Mouse (Mus musculus) kidney, embryonic 16.5 days (tissue): Measurements from ENCODE around the gene Slc25a28. TPM values are rescaled to one million over a fixed set of nuclear protein-coding genes. Genes with fewer than 3 reads are reported as not detected.

ENCODE experiments used
- ATAC-seq: fragments of 200-750 bp; cut with Nextera tagmentation; 2 replicates; pipeline ENCODE4 v1.8.0; 2017; ENCODE audit warnings: moderate TSS enrichment; ENCODE audit not compliant: low FRiP score, low TSS enrichment
- H3K27ac ChIP-seq: fragments of 300-500 bp; sonication (generic); 2 replicates; pipeline ENCODE4 v1.5.1; 2014; ENCODE audit warnings: low read length
- H3K27me3 ChIP-seq: fragments of 300-500 bp; sonication (generic); 2 replicates; pipeline ENCODE4 v1.6.1; 2014; ENCODE audit warnings: low read length, control low read depth, mixed read lengths; ENCODE audit not compliant: insufficient read depth
- H3K36me3 ChIP-seq: fragments of 300-500 bp; sonication (generic); 2 replicates; pipeline ENCODE4 v1.6.1; 2014; ENCODE audit warnings: low read length, control low read depth, mixed read lengths; ENCODE audit not compliant: insufficient read depth
- H3K4me1 ChIP-seq: fragments of 300-500 bp; sonication (generic); 2 replicates; pipeline ENCODE4 v1.6.1; 2014; ENCODE audit warnings: low read length, control low read depth, mixed read lengths; ENCODE audit not compliant: insufficient read depth
- H3K4me2 ChIP-seq: fragments of 300-500 bp; sonication (generic); replicated peaks from 2 replicates; pipeline ENCODE4 v1.6.1; 2014; ENCODE audit warnings: low read depth, low read length
- H3K4me3 ChIP-seq: fragments of 300-500 bp; sonication (generic); 2 replicates; pipeline ENCODE4 v1.5.1; 2014; ENCODE audit warnings: mild to moderate bottlenecking, low read length
- H3K9ac ChIP-seq: fragments of 300-500 bp; sonication (generic); replicated peaks from 2 replicates; pipeline ENCODE4 v1.6.1; 2014; ENCODE audit warnings: low read length
- H3K9me3 ChIP-seq: fragments of 300-500 bp; sonication (generic); 2 replicates; pipeline ENCODE4 v1.6.1; 2016; ENCODE audit warnings: low read length, control low read depth
- WGBS: fragments of 180-500 bp; shearing (Covaris S2); extraction: QIAGEN DNeasy Blood & Tissue Kit; methylation state at CpG from one replicate; pipeline ENCODE4 v1.1.7; 2014; 5-methylcytosine and 5-hydroxymethylcytosine counted together
- microRNA-seq: library from miRNA; unstranded; fragments of <30 nt; microRNA quantifications from one replicate; pipeline ENCODE4, GENCODE M21; 2016
- polyA plus RNA-seq: library from polyadenylated mRNA; unstranded; fragments of >200 nt; fragmentation: Nextera tagmentation; extraction: Ambion mirVana; gene quantifications from 2 replicates; pipeline ENCODE4 v1.2.1, GENCODE M21; 2015

Slc25a28 gene
- polyA plus RNA-seq, 1 experiment from 2014 or later, result 15.5 TPM

DNA sequence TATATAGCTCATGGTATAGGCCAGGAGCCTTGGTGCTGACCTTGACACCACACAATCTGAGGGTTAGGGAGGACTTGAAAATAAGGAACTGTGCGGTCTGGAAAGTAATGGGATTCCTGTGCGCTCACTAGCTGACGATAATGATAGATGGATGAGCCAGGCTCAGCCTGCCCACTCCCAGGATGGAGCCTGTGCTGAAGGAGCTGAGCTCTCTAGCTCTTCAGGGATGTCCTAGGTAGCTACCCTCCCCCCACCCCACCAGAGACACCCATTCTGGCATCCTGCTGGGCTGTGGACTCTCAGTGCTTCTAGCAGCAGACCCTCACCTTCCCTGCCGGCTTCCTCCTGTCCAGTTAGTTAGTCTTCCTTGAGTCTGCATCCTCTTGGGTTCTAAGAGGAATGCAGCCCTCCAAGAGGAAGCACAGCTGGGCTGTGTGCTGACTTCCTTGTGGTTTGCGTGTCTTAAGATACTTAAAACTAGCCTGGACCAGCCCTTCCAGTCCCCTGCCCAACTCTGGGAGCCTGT lies 56.1 kb downstream of the Slc25a28 start:
- Histone ChIP-seq H3K27me3 (peaks cover 98% of the 10 kb centered on the region), H3K27ac (no peak overlapping the region), H3K4me3 (no peak overlapping the region), H3K9ac (no peak overlapping the region), H3K36me3 (no peaks in the 10 kb centered on the region), H3K9me3 (no peaks in the 10 kb centered on the region), H3K4me1 (peaks cover 17% of the 10 kb centered on the region), H3K4me2 (no peak overlapping the region)
- WGBS, result 2% methylated on average over 5 of the region's 5 CpGs
- no peak for ATAC-seq

DNA sequence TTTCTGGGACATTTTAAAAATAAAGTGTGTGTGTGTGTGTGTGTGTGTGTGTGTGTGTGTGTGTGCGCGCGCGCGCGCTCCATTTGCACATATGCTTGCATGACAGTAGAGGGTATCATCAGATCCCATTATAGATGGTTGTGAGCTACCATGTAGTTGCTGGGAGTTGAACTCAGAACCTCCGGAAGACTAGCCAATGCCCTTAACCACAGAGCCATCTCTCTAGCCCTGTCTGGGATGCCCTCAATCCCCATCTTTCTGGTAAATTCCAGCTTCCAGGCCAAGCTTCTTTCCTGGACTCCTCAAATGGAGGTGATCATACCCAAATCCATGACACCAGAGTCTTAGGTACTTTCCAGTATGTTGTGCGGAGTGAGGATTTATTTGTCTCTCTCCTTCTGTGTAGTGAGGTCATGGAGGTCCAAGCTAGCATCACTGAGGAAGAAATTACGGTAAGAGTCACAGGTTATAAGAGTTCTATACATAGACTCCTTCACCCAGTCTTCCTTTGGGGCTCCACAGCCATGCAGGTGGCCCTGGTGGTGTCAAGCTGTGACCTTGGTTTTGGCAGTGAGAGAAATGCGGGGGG lies 56.8 kb downstream of the Slc25a28 start:
- no peak overlapping the region for H3K4me3 ChIP-seq
- no peaks in the 10 kb centered on the region for H3K9me3 ChIP-seq
- no peak overlapping the region for H3K9ac ChIP-seq
- ATAC-seq, result no peak
- no peaks in the 10 kb centered on the region for H3K36me3 ChIP-seq
- no peak overlapping the region for H3K27ac ChIP-seq
- peaks cover 98% of the 10 kb centered on the region for H3K27me3 ChIP-seq
- H3K4me2 ChIP-seq, result no peak overlapping the region
- WGBS, result 33% methylated on average over 10 of the region's 10 CpGs
- H3K4me1 ChIP-seq, result peaks cover 17% of the 10 kb centered on the region

DNA sequence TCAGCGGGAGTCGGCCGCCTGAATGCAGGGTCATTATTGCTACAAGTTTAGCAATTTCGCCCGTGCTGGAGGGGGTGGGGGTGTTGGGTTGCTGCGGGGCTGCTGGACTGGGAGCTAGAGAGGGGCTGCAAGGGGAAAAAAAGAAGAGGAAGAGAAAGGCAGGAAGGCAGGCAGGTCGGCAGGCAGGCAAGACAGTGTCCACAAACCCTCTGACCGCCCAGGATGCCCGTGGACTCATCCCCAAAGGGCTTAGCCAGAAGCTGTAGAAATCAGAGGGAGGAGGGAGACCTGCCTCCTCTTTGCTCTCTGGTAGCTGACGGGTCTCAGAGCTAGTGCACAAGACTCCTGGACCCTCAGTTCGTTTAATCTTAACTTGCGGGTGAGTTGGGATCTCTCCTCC lies 57.8 kb downstream of the Slc25a28 start:
- Histone ChIP-seq H3K9me3 (no peaks in the 10 kb centered on the region), H3K27ac (no peak overlapping the region), H3K36me3 (no peaks in the 10 kb centered on the region), H3K9ac (no peak overlapping the region), H3K4me1 (peaks cover 23% of the 10 kb centered on the region), H3K4me3 (no peak overlapping the region), H3K27me3 (peaks cover 98% of the 10 kb centered on the region), H3K4me2 (no peak overlapping the region)
- WGBS, result 1% methylated on average over 8 of the region's 12 CpGs
- no peak for ATAC-seq

DNA sequence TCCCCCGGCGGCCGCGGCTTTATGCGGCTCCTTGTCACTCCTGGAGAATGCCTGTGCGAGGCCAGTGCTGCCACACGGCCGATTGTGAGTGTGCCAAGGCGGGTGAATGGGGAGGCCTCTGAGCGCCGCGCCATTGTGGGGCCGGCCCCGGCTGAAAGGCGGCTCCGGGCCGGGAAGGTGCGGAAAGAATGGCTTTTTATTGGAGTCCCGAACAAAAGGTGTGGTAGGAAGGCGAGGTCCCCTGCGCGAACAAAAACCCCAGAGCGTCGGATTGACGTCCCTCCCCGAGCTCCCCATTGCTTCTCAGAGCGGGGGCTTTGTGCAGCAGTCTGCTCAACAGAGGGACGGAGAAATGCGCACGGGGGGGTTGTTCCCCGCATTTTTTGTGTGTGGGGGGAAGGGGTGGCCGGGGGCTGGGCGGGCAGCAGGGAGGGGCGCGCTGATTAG lies 58.2 kb downstream of the Slc25a28 start:
- peak overlapping the region; percentile 32 for H3K4me3 ChIP-seq
- no peak overlapping the region for H3K9ac ChIP-seq
- 2% methylated on average over 34 of the region's 35 CpGs for WGBS
- H3K4me2 ChIP-seq, result peak overlapping the region; percentile 25; the same call in 1 of the 2 replicates
- no peaks in the 10 kb centered on the region for H3K36me3 ChIP-seq
- H3K27me3 ChIP-seq, result peaks cover 98% of the 10 kb centered on the region
- H3K27ac ChIP-seq, result no peak overlapping the region
- no peak for ATAC-seq
- H3K4me1 ChIP-seq, result peaks cover 23% of the 10 kb centered on the region
- H3K9me3 ChIP-seq, result no peaks in the 10 kb centered on the region

DNA sequence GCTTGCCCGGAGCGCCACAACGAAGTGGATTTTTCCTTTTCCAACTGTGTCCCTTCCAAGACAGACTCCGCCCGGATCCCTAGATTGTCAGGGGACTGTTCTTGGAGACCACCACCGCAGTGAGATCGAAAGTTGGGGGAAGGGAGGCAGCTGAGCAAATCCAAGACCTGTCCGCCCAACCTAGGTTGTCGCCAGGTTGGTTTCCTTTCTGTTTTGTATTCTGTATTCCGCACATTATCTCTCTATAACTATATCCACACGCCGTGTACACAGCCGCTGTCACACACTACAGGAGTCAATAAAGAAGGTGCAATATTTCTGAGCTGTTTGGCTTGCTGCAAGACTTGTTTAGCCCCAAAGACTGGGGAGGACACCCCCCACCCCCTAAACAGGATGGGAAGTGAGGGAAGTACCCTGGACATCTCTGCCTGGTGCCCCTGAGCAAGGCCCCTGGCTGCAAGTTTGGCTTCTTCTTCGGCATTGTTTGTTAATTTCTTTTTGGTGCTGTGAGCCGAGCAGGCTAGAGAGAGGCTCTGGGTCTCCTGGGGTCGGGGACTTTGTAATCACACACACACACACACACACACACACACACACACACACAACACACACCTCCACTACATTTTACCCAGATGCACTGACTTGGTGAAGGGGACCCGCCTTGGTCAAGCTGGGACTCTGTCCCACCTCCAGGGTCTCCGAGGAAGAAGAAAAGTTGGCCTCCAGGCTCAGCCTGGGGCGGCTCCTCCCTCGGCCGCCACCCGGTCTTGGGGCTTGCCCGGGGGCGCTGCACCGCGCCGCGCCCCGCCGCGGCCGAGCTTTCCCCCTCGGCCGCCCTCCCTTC lies 58.9 kb downstream of the Slc25a28 start:
- peaks cover 98% of the 10 kb centered on the region for H3K27me3 ChIP-seq
- no peaks in the 10 kb centered on the region for H3K36me3 ChIP-seq
- H3K4me2 ChIP-seq, result peak overlapping the region; percentile 25; the same call in 1 of the 2 replicates
- H3K27ac ChIP-seq, result no peak overlapping the region
- H3K4me1 ChIP-seq, result peaks cover 23% of the 10 kb centered on the region
- no peak for ATAC-seq
- H3K9me3 ChIP-seq, result no peaks in the 10 kb centered on the region
- H3K9ac ChIP-seq, result no peak overlapping the region
- 1% methylated on average over 33 of the region's 34 CpGs for WGBS
- peak overlapping the region; percentile 32 for H3K4me3 ChIP-seq

DNA sequence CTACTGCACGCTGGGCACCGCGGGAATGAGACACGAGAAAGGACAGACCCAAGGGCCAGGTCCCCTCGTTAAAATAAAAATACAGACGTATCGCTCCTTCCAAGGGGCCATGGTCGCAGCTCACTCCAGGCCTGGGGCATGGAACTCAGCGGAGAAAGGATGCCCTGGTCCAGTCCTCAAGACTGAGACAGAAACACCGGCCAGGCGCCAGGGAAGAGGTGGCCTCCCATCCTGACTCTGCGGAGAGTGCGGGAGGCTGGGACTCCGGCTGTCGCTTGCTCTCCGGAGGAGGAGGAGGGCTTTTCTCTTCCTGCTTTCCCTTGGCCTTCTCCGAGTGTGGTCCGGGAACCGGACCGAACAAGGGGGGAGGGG lies 59.6 kb downstream of the Slc25a28 start:
- Histone ChIP-seq H3K4me2 (peak overlapping the region; percentile 50), H3K4me3 (peak overlapping the region; percentile 32), H3K27ac (no peak overlapping the region), H3K36me3 (no peaks in the 10 kb centered on the region), H3K9ac (no peak overlapping the region), H3K27me3 (peaks cover 98% of the 10 kb centered on the region), H3K4me1 (peaks cover 23% of the 10 kb centered on the region), H3K9me3 (no peaks in the 10 kb centered on the region)
- ATAC-seq, result no peak
- 0% methylated on average over 20 of the region's 20 CpGs for WGBS

DNA sequence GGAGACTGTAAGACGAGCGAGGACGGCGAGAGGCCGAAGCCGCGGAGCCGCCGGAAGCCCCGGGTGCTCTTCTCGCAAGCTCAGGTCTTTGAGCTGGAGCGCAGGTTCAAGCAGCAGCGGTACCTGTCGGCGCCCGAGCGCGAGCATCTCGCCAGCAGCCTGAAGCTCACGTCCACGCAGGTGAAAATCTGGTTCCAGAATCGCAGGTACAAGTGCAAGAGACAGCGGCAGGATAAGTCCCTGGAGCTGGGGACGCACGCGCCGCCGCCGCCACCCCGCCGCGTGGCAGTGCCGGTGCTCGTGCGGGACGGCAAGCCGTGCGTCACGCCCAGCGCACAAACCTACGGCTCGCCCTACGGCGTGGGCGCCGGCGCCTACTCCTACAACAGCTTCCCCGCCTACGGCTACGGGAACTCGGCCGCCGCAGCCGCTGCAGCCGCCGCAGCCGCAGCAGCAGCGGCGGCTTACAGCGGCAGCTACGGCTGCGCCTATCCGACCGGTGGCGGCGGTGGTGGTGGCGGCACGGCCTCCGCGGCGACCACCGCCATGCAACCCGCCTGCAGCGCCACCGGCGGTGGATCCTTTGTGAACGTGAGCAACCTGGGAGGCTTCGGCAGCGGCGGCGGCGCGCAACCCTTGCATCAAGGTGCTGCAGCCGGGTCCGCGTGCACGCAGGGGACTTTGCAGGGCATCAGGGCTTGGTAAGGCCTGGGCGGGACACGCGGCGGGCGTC lies 60.2 kb downstream of the Slc25a28 start:
- Histone ChIP-seq H3K27me3 (peaks cover 98% of the 10 kb centered on the region), H3K36me3 (no peaks in the 10 kb centered on the region), H3K4me3 (peak overlapping the region; percentile 32), H3K9me3 (no peaks in the 10 kb centered on the region), H3K4me1 (peaks cover 23% of the 10 kb centered on the region), H3K4me2 (peak overlapping the region; percentile 50), H3K9ac (no peak overlapping the region), H3K27ac (no peak overlapping the region)
- ATAC-seq, result no peak
- WGBS, result under 1% methylated on average over 91 of the region's 92 CpGs

Small RNAs within 50 kb of the gene (microRNA-seq; reads per million reads assigned to microRNA genes)
- gene Gm22646, result not detected

Other genes starting within 250 kb of the Slc25a28 start
- 0.05 and 0.27 TPM in 2 replicates for gene Cnnm1, start 234.4 kb downstream of the Slc25a28 start, polyA plus RNA-seq
- gene Got1, start 150.3 kb downstream of the Slc25a28 start, polyA plus RNA-seq, result 65.9 and 69.1 TPM in 2 replicates
- gene Nkx2-3, start 62.6 kb downstream of the Slc25a28 start, polyA plus RNA-seq, result 0.07 TPM in 1 of 2 replicates, not detected in the other
- gene Entpd7, start 14.8 kb upstream of the Slc25a28 start, polyA plus RNA-seq, result 12.9 and 15.0 TPM in 2 replicates
- gene Cutc, start 78.1 kb upstream of the Slc25a28 start, polyA plus RNA-seq, result 15.3 and 18.5 TPM in 2 replicates
- gene Cox15, start 78.1 kb upstream of the Slc25a28 start, polyA plus RNA-seq, result 12.0 and 15.6 TPM in 2 replicates
- gene Abcc2, start 107.3 kb upstream of the Slc25a28 start, polyA plus RNA-seq, result 4.9 and 5.7 TPM in 2 replicates